Mouse (Mus musculus) embryonic facial prominence, embryonic 15.5 days (tissue): ENCODE measurements around the gene Tspan14. TPM values are rescaled to one million over a fixed set of nuclear protein-coding genes. Genes with fewer than 3 reads are reported as not detected.

Experiments
- ATAC-seq: fragments of 200-750 bp; cut with Nextera tagmentation; 2 replicates; pipeline ENCODE4 v1.8.0; 2017; ENCODE audit warnings: low read depth, moderate TSS enrichment; ENCODE audit not compliant: insufficient number of reproducible peaks, low FRiP score, low TSS enrichment
- H3K27ac ChIP-seq: fragments of 300-500 bp; sonication (generic); replicated peaks from 2 replicates; pipeline ENCODE4 v1.5.1; 2015; ENCODE audit warnings: mild to moderate bottlenecking, inconsistent platforms
- H3K27me3 ChIP-seq: fragments of 300-500 bp; sonication (generic); 2 replicates; pipeline ENCODE4 v1.6.1; 2015; ENCODE audit warnings: inconsistent platforms
- H3K36me3 ChIP-seq: fragments of 300-500 bp; sonication (generic); 2 replicates; pipeline ENCODE4 v1.6.1; 2015; ENCODE audit warnings: mild to moderate bottlenecking, inconsistent platforms
- H3K4me1 ChIP-seq: fragments of 300-500 bp; sonication (generic); 2 replicates; pipeline ENCODE4 v1.6.1; 2015; ENCODE audit warnings: inconsistent platforms
- H3K4me2 ChIP-seq: fragments of 300-500 bp; sonication (generic); replicated peaks from 2 replicates; pipeline ENCODE4 v1.6.1; 2015; ENCODE audit warnings: mild to moderate bottlenecking, inconsistent platforms
- H3K4me3 ChIP-seq: fragments of 300-500 bp; sonication (generic); replicated peaks from 2 replicates; pipeline ENCODE4 v1.5.1; 2015; ENCODE audit warnings: mild to moderate bottlenecking, inconsistent platforms
- H3K9ac ChIP-seq: fragments of 300-500 bp; sonication (generic); 2 replicates; pipeline ENCODE4 v1.6.1; 2015; ENCODE audit warnings: inconsistent platforms
- H3K9me3 ChIP-seq: fragments of 300-500 bp; sonication (generic); replicated peaks from 2 replicates; pipeline ENCODE4 v1.6.1; 2016; ENCODE audit warnings: inconsistent platforms
- WGBS: fragments of 180-500 bp; shearing (Covaris S2); methylation state at CpG from one replicate; pipeline ENCODE4 v1.1.7; 2015; 5-methylcytosine and 5-hydroxymethylcytosine counted together
- polyA plus RNA-seq: library from polyadenylated mRNA; unstranded; fragments of >200 nt; fragmentation: Nextera tagmentation; extraction: Ambion mirVana; gene quantifications from 2 replicates; pipeline ENCODE4 v1.2.1, GENCODE M21; 2015

Gene Tspan14
- polyA plus RNA-seq, 1 experiment from 2014 or later: 86.6 TPM

- Histone ChIP-seq H3K27me3 (no peaks in the 10 kb centered on the region), H3K9me3 (no peaks in the 10 kb centered on the region), H3K36me3 (no peaks in the 10 kb centered on the region), H3K4me2 (no peak overlapping the region), H3K9ac (no peak overlapping the region), H3K4me3 (no peak overlapping the region), H3K27ac (peak overlapping the region; percentile 85), H3K4me1 (peaks cover 87% of the 10 kb centered on the region)
- WGBS: 41% methylated on average over 3 of the region's 3 CpGs
- ATAC-seq: no peak
Measured at GRCm38 (mm10) chr14:40959586-40959985, 7.0 kb downstream of the Tspan14 start.

DNA sequence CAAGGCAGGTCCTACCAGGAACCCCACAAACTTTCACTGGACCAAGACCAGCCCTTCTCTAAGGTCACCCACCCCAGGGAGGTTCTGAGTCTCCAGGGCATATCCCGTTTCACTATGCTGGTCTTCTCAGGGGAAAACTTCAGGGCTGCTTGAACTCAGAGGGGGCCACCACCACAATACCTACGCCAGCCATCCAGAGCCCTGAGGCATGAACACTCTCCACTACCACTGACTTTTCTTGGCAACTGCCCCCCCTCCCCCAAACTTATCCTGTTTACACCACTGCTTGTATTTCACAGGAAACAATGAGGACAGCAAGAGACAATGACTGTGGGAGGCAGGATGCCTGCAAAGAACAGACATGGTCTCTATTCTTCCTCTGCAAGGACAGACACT is 7.6 kb downstream of the Tspan14 start:
- ATAC-seq: no peak
- H3K4me1 ChIP-seq: peaks cover 88% of the 10 kb centered on the region
- peak overlapping the region; percentile 85 for H3K27ac ChIP-seq
- no peak overlapping the region for H3K9ac ChIP-seq
- no peaks in the 10 kb centered on the region for H3K36me3 ChIP-seq
- H3K4me2 ChIP-seq: no peak overlapping the region; the same call in 1 of the 2 replicates
- no peaks in the 10 kb centered on the region for H3K27me3 ChIP-seq
- no peak overlapping the region for H3K4me3 ChIP-seq
- 38% methylated on average over 2 of the region's 2 CpGs for WGBS
- no peaks in the 10 kb centered on the region for H3K9me3 ChIP-seq

DNA sequence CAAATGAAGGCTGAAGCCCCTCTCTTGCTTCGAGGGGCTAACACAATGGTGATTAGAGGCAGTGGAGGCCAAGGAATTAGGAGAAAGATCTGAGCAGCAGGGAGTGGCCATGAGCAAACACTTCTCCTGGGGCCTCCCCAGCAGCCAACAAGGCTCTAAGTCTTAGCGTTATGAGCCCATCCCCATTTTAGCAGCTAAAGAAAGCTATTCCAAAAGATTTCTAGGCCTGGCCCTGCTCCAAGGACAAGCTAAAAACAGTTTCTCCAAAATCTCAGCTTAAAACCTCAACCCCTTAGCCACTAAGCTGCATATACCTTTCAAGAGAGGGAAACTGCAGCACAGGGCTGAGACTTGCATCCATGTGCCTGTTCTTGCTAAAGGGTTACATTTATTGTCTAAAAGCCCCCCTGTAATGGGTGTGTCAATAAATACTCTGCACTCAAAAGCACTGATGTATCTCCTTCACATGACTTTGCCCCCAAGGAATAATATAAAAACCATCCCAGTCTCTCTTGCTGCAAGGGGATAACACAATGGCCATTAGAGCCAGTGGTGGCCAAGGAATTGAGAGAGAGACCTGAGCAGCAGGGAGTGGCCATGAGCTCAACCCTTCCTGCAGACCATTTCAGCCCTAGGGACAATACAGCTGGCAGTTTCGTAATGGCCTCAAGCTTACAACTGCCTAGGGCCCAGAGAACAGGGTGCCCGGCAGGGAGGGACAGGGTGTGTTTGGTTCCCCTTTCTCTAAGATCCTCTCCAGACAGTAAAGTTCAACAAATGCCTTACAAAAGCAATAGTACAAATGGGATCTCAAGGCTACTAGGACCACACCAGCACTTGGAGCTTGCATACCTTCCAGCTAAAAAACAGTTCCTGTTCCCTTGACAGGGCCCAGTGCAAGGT is 8.3 kb downstream of the Tspan14 start:
- Histone ChIP-seq H3K4me1 (peaks cover 88% of the 10 kb centered on the region), H3K4me2 (peak overlapping the region; percentile 27), H3K27ac (peak overlapping the region; percentile 85), H3K4me3 (no peak overlapping the region), H3K9ac (no peak overlapping the region), H3K36me3 (no peaks in the 10 kb centered on the region), H3K9me3 (no peaks in the 10 kb centered on the region), H3K27me3 (no peaks in the 10 kb centered on the region)
- no peak for ATAC-seq
- WGBS: 24% methylated on average over 4 of the region's 4 CpGs

GRCm38 (mm10) chr14:40957607-40958006 is 9.0 kb downstream of the Tspan14 start:
- no peaks in the 10 kb centered on the region for H3K27me3 ChIP-seq
- peaks cover 88% of the 10 kb centered on the region for H3K4me1 ChIP-seq
- no peaks in the 10 kb centered on the region for H3K36me3 ChIP-seq
- ATAC-seq: no peak
- H3K4me3 ChIP-seq: no peak overlapping the region
- no peak overlapping the region for H3K9ac ChIP-seq
- H3K27ac ChIP-seq: peak overlapping the region; percentile 85
- peak overlapping the region; percentile 27 for H3K4me2 ChIP-seq
- H3K9me3 ChIP-seq: no peaks in the 10 kb centered on the region
- 43% methylated on average over 3 of the region's 3 CpGs for WGBS

DNA sequence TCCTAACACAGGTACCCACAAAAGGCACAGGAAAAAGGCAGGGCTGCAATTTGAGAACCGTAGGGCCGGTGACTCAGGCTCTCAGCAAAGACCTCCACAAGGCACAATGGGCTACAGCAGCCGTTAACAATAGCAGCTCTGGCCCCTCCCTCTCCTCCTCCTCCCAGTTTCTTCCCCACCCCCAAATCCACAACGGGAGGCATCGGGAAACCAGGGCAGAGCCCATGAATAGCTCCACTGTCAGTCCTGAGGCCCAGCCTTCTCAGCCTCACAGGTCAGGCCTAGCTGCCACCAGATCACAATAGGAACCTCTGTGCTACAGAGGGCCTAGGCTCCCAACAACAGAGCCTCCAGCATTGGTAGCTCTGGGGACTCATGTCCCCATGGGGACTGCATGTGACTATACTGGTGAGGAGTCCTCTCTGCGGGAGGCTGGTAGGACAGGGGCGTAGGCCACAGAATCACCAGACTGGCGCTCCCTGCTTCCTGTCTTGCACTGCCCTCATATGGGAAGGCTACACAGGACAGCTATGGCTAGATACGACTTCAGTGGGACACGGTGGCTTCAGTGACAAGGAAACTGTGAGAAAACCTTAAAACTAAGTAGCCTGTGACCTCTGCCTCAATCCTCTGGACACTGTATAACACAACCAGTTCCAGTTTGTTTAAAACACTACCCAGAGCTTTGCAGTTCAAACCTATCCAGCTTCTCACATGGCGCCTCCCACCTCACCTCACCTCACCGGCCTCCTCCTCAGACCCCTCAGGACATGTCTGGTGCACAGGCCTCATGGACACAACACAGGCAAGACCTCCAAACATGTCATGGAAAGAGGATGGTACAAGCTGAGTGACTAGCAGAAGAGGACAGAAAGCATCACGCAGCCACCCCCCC is 10.1 kb downstream of the Tspan14 start:
- Histone ChIP-seq H3K27ac (peak overlapping the region; percentile 91), H3K27me3 (no peaks in the 10 kb centered on the region), H3K4me3 (no peak overlapping the region), H3K9me3 (no peaks in the 10 kb centered on the region), H3K36me3 (no peaks in the 10 kb centered on the region), H3K9ac (no peak overlapping the region), H3K4me1 (peaks cover 82% of the 10 kb centered on the region), H3K4me2 (peak overlapping the region; percentile 39)
- peak; percentile 76 for ATAC-seq
- 23% methylated on average over 13 of the region's 13 CpGs for WGBS

- ATAC-seq: peak; percentile 17
- no peak overlapping the region for H3K4me3 ChIP-seq
- H3K9ac ChIP-seq: no peak overlapping the region
- 7% methylated on average over 10 of the region's 10 CpGs for WGBS
- H3K36me3 ChIP-seq: no peaks in the 10 kb centered on the region
- H3K4me1 ChIP-seq: peaks cover 89% of the 10 kb centered on the region
- peak overlapping the region; percentile 91 for H3K27ac ChIP-seq
- no peaks in the 10 kb centered on the region for H3K27me3 ChIP-seq
- H3K9me3 ChIP-seq: no peaks in the 10 kb centered on the region
- peak overlapping the region; percentile 39 for H3K4me2 ChIP-seq
Measured at GRCm38 (mm10) chr14:40955596-40956251, 10.9 kb downstream of the Tspan14 start.

DNA sequence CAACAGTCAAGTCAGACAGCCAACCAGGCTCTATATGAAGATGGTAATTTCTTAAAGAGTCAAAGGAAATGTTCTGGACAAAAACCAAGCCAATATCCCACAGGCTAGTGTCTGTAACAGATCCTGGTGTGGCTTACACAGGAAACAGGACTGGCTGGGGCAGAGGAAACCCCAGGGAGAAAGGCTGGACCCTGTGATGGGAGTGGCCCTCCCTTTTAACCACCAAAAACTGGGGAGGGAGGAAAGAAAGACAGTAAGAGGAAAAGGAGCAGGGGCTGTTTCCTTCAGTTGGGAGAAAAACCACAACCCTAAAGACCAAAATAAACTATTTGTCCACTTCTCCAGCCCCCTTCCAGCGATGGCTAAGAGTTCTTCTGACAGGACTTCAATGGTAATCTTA is 11.5 kb downstream of the Tspan14 start:
- no peaks in the 10 kb centered on the region for H3K9me3 ChIP-seq
- H3K4me1 ChIP-seq: peaks cover 90% of the 10 kb centered on the region
- no peaks in the 10 kb centered on the region for H3K27me3 ChIP-seq
- WGBS: 82% methylated on average over 1 of the region's 1 CpGs
- H3K36me3 ChIP-seq: no peaks in the 10 kb centered on the region
- no peak overlapping the region for H3K4me2 ChIP-seq
- no peak overlapping the region for H3K4me3 ChIP-seq
- no peak for ATAC-seq
- peak overlapping the region; percentile 91 for H3K27ac ChIP-seq
- H3K9ac ChIP-seq: no peak overlapping the region

GRCm38 (mm10) chr14:40953381-40953780 is 13.2 kb downstream of the Tspan14 start:
- Histone ChIP-seq H3K9me3 (no peaks in the 10 kb centered on the region), H3K4me1 (peaks cover 89% of the 10 kb centered on the region), H3K27ac (no peak overlapping the region), H3K9ac (no peak overlapping the region), H3K4me2 (no peak overlapping the region), H3K36me3 (no peaks in the 10 kb centered on the region), H3K4me3 (no peak overlapping the region), H3K27me3 (no peaks in the 10 kb centered on the region)
- whole genome bisulfite sequencing: 55% methylated on average over 5 of the region's 5 CpGs
- ATAC-seq: no peak

DNA sequence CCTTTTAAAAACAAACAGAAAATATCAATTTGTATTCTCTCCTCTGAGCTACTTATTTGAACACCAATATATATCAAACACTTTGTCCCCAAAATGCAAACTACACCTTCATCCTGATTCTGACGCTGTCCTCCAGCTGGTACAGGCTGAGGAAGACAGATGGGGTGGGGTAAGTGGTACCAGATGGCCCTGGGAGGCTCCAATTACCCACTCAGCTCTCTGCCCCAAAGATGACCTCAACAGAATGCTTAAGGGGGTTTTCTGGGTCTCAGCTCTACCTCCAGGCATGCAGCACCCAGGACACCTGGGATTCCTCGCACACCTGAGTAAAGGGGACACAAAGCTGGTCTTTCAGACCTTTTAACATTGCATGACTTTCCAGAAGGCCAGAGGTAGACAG is 13.9 kb downstream of the Tspan14 start:
- Histone ChIP-seq H3K4me2 (no peak overlapping the region), H3K36me3 (no peaks in the 10 kb centered on the region), H3K4me1 (peaks cover 89% of the 10 kb centered on the region), H3K9ac (no peak overlapping the region), H3K27ac (no peak overlapping the region), H3K4me3 (no peak overlapping the region), H3K9me3 (no peaks in the 10 kb centered on the region), H3K27me3 (no peaks in the 10 kb centered on the region)
- 24% methylated on average over 2 of the region's 2 CpGs for WGBS
- ATAC-seq: no peak

GRCm38 (mm10) chr14:40952301-40952700 is 14.3 kb downstream of the Tspan14 start:
- no peaks in the 10 kb centered on the region for H3K27me3 ChIP-seq
- WGBS: 70% methylated on average over 3 of the region's 3 CpGs
- no peaks in the 10 kb centered on the region for H3K9me3 ChIP-seq
- H3K9ac ChIP-seq: no peak overlapping the region
- no peak overlapping the region for H3K27ac ChIP-seq
- H3K36me3 ChIP-seq: no peaks in the 10 kb centered on the region
- no peak for ATAC-seq
- peaks cover 90% of the 10 kb centered on the region for H3K4me1 ChIP-seq
- no peak overlapping the region for H3K4me2 ChIP-seq
- no peak overlapping the region for H3K4me3 ChIP-seq
